Mouse (Mus musculus) liver, postnatal 0 days (tissue): ENCODE data around the gene Ltbp1.

Experiments used
- CTCF ChIP-seq: sonication (generic); IDR thresholded peaks from 2 replicates; pipeline ENCODE4 v1.5.1; 2016; ENCODE audit warnings: antibody characterized with exemption, low read depth
- EP300 ChIP-seq: IDR thresholded peaks from 2 replicates; pipeline ENCODE4 v1.6.1; 2016; ENCODE audit warnings: antibody characterized with exemption, low read depth, mild to moderate bottlenecking

GRCm38 (mm10) chr17:75300908-75301307 lies 295.5 kb downstream of the Ltbp1 start:
- TF ChIP-seq CTCF, result no peak
- TF ChIP-seq EP300, result no peak
